In genomic region chrX:37903727-37904126, GRCm38 (mm10) we compare ENCODE assay signal across 18 mouse cellular contexts. TPM values are rescaled to one million over a fixed set of nuclear protein-coding genes. Genes with fewer than 3 reads are reported as not detected.
DNase-seq lines count a peak whose midpoint lies in the region; ATAC-seq and TF ChIP-seq lines count a peak whose summit lies in the region.
"Had no signal": no experiment of that assay in that cellular context is flagged by ENCODE, and none has a peak within 500 bp of the region (broad histone marks: within the 10 kb centered on the region; RNA-seq: fewer than 3 reads in every experiment).

No protein-coding gene starts in this region.

- no peak for ATAC-seq in embryonic facial prominence, embryonic 14.5 days (ENCODE audit: low read depth)
- ATAC-seq: forebrain, embryonic 15.5 days had no signal

- H3K36me3 ChIP-seq in E14TG2a.4 (ENCODE audit: insufficient read depth, low read length) = no peaks in the 10 kb centered on the region
- H3K36me3 ChIP-seq in embryonic facial prominence, embryonic 14.5 days (ENCODE audit: control insufficient read depth, insufficient read depth, low read length) = no peaks in the 10 kb centered on the region
- H3K36me3 ChIP-seq: embryonic facial prominence, embryonic 13.5 days; forebrain, embryonic 15.5 days had no signal

- H3K9ac ChIP-seq in embryonic facial prominence, embryonic 14.5 days (ENCODE audit: low read depth, low read length) = no peak overlapping the region
- H3K9ac ChIP-seq: embryonic facial prominence, embryonic 13.5 days; forebrain, embryonic 15.5 days; liver, embryonic 14.5 days had no signal

- H3K4me3 ChIP-seq in gastrocnemius, adult 2 months = no peak overlapping the region
- no peak overlapping the region for H3K4me3 ChIP-seq in layer of hippocampus, adult 2 months
- no peak overlapping the region for H3K4me3 ChIP-seq in E14TG2a.4 (replicated peaks; ENCODE audit: low read length)
- H3K4me3 ChIP-seq in embryonic facial prominence, embryonic 14.5 days (ENCODE audit: low read depth, low read length) = no peak overlapping the region
- no peak overlapping the region for H3K4me3 ChIP-seq in lung, adult 2 months (replicated peaks; ENCODE audit: extremely low read depth, low read depth, low read length)
- H3K4me3 ChIP-seq: embryonic facial prominence, embryonic 13.5 days; forebrain, embryonic 15.5 days; megakaryocyte, embryonic 14.5 days had no signal

- no peaks in the 10 kb centered on the region for H3K9me3 ChIP-seq in E14TG2a.4 (ENCODE audit: low read length)
- no peaks in the 10 kb centered on the region for H3K9me3 ChIP-seq in embryonic facial prominence, embryonic 14.5 days (ENCODE audit: control insufficient read depth, low read length)
- H3K9me3 ChIP-seq: embryonic facial prominence, embryonic 13.5 days; forebrain, embryonic 15.5 days had no signal

- no peaks in the 10 kb centered on the region; the same call in 1 of the 2 replicates for H3K4me1 ChIP-seq in E14TG2a.4 (replicated peaks; ENCODE audit: low read depth, low read length)
- no peaks in the 10 kb centered on the region for H3K4me1 ChIP-seq in embryonic facial prominence, embryonic 14.5 days (ENCODE audit: control insufficient read depth, insufficient read depth, low read length)
- no peaks in the 10 kb centered on the region for H3K4me1 ChIP-seq in lung, adult 2 months (ENCODE audit: control insufficient read depth, insufficient read depth, low read length)
- H3K4me1 ChIP-seq: embryonic facial prominence, embryonic 13.5 days; forebrain, embryonic 15.5 days; megakaryocyte, embryonic 14.5 days had no signal

- no peak for TF ChIP-seq POLR2A in lung, adult 2 months (IDR thresholded peaks at IDR 0.05; ENCODE audit: borderline replicate concordance, extremely low read depth, low read depth, low read length)

- no peak overlapping the region for H3K4me2 ChIP-seq in embryonic facial prominence, embryonic 14.5 days (ENCODE audit: low read depth, low read length)
- H3K4me2 ChIP-seq: embryonic facial prominence, embryonic 13.5 days; forebrain, embryonic 15.5 days had no signal

- intact Hi-C loops in gastrocnemius, adult 2 months (cut with DNase I) = no loop called here

- no peak overlapping the region for H3K27ac ChIP-seq in gastrocnemius, adult 2 months
- H3K27ac ChIP-seq in layer of hippocampus, adult 2 months = no peak overlapping the region
- H3K27ac ChIP-seq in embryonic facial prominence, embryonic 14.5 days (replicated peaks; ENCODE audit: low read depth, low read length) = no peak overlapping the region
- H3K27ac ChIP-seq: embryonic facial prominence, embryonic 13.5 days; forebrain, embryonic 15.5 days; liver, embryonic 14.5 days had no signal

- peak; percentile 22; the same call in 1 of the 2 replicates for TF ChIP-seq CTCF in gastrocnemius, adult 2 months (IDR thresholded peaks at IDR 0.05)
- TF ChIP-seq CTCF in layer of hippocampus, adult 2 months (conservative IDR thresholded peaks at IDR 0.05) = peak; percentile 59
- TF ChIP-seq CTCF in E14TG2a.4 (conservative IDR thresholded peaks at IDR 0.05; ENCODE audit: low read length) = peak; percentile 15; the same call in 1 of the 2 replicates
- no peak for TF ChIP-seq CTCF in lung, adult 2 months (IDR thresholded peaks at IDR 0.05; ENCODE audit: insufficient read depth, low read length)

- no peak for DNase-seq in gastrocnemius, adult 2 months
- no peak for DNase-seq in gastrocnemius, postnatal 4 days (ENCODE audit: low spot score in 2 of 2)
- DNase-seq in layer of hippocampus, adult 2 months (ENCODE audit: low spot score in 2 of 2) = no peak
- no peak for DNase-seq in layer of hippocampus, postnatal 25 days (ENCODE audit: extremely low spot score in 1 of 2, low spot score in 1 of 2)
- DNase-seq in embryonic facial prominence, embryonic 14.5 days (ENCODE audit: low spot score) = peak; percentile 1
- no peak for DNase-seq in thymus, postnatal 10 days (ENCODE audit: low spot score in 2 of 2)
- no peak for DNase-seq in lung, adult 2 months
- DNase-seq: gastrocnemius, postnatal 25 days; heart, postnatal 36 days; right cerebral cortex, adult 18-20 months had no signal

- H3K27me3 ChIP-seq in E14TG2a.4 (ENCODE audit: insufficient read depth, low read length) = no peaks in the 10 kb centered on the region
- H3K27me3 ChIP-seq in embryonic facial prominence, embryonic 14.5 days (replicated peaks; ENCODE audit: control insufficient read depth, insufficient read depth, low read length) = no peaks in the 10 kb centered on the region
- H3K27me3 ChIP-seq: embryonic facial prominence, embryonic 13.5 days; forebrain, embryonic 15.5 days had no signal

- 74% methylated on average over 5 of the region's 5 CpGs for WGBS in embryonic facial prominence, embryonic 14.5 days
- 72% methylated on average over 5 of the region's 5 CpGs for WGBS in lung, adult 2 months

RNA-seq across cellular contexts. Expression of gene Rhox9, which starts 2.2 kb away (rescaled TPM):
- not detected for total RNA-seq in gastrocnemius, adult 2 months (2021)
- total RNA-seq in gastrocnemius, postnatal 4 days (2021) = not detected
- not detected for total RNA-seq in layer of hippocampus, adult 2 months (2021)
- not detected for total RNA-seq in layer of hippocampus, postnatal 25 days (2021)
- not detected in 2 replicates for polyA plus RNA-seq in embryonic facial prominence, embryonic 14.5 days (2014; fragmentation: Nextera tagmentation; extraction: Ambion mirVana)
- not detected in 2 replicates for polyA plus RNA-seq in lung, adult 2 months (2012; rRNA removed)
- total RNA-seq: gastrocnemius, postnatal 25 days; heart, postnatal 36 days; left cerebral cortex, postnatal 25 days had no signal
- polyA plus RNA-seq: embryonic facial prominence, embryonic 13.5 days; forebrain, embryonic 15.5 days; large intestine, adult 2 months; liver, embryonic 14.5 days; stomach, embryonic 16.5 days had no signal

RNA-seq across cellular contexts. Expression of gene Rhox7b, which starts 6.7 kb away (rescaled TPM):
- total RNA-seq in gastrocnemius, adult 2 months (2021) = not detected
- total RNA-seq in gastrocnemius, postnatal 4 days (2021) = not detected
- not detected for total RNA-seq in layer of hippocampus, adult 2 months (2021)
- total RNA-seq in layer of hippocampus, postnatal 25 days (2021) = not detected
- not detected in 2 replicates for polyA plus RNA-seq in embryonic facial prominence, embryonic 14.5 days (2014; fragmentation: Nextera tagmentation; extraction: Ambion mirVana)
- polyA plus RNA-seq in lung, adult 2 months (2012; rRNA removed) = not detected in 2 replicates
- total RNA-seq: gastrocnemius, postnatal 25 days; heart, postnatal 36 days; left cerebral cortex, postnatal 25 days had no signal
- polyA plus RNA-seq: embryonic facial prominence, embryonic 13.5 days; forebrain, embryonic 15.5 days; large intestine, adult 2 months; liver, embryonic 14.5 days; stomach, embryonic 16.5 days had no signal

RNA-seq across cellular contexts. Expression of gene Rhox8, which starts 25.0 kb away (rescaled TPM):
- total RNA-seq in gastrocnemius, adult 2 months (2021) = not detected
- not detected for total RNA-seq in gastrocnemius, postnatal 4 days (2021)
- total RNA-seq in layer of hippocampus, adult 2 months (2021) = not detected
- not detected for total RNA-seq in layer of hippocampus, postnatal 25 days (2021)
- polyA plus RNA-seq in embryonic facial prominence, embryonic 14.5 days (2014; fragmentation: Nextera tagmentation; extraction: Ambion mirVana) = not detected in 2 replicates
- not detected in 2 replicates for polyA plus RNA-seq in lung, adult 2 months (2012; rRNA removed)
- total RNA-seq: gastrocnemius, postnatal 25 days; heart, postnatal 36 days; left cerebral cortex, postnatal 25 days had no signal
- polyA plus RNA-seq: embryonic facial prominence, embryonic 13.5 days; forebrain, embryonic 15.5 days; large intestine, adult 2 months; liver, embryonic 14.5 days; stomach, embryonic 16.5 days had no signal
